In the genomic region with DNA sequence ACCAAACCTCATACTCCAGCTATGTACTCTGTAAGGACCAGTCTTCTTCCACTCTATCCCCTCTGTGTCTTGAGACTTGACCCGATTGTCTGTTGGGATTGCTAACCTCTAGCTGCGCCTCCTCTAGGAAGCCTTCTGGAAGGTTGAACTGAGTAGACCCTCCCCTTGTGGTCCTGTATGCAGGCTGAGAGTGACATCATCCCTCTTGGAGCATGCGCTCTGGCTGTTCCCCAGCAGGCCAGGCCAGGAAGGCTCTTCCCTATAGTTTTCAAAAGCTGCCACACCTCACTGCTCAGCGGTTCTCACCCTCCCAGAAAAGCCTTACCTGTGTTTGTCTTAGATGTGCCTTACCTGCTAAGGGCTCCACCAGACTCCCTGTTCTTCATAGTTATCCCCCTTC, we compare ENCODE assay signal across 31 mouse cellular contexts. TPM values are rescaled to one million over a fixed set of nuclear protein-coding genes. Genes with fewer than 3 reads are reported as not detected.
"Had no signal": no experiment of that assay in that cellular context is flagged by ENCODE, and none has a peak within 500 bp of the region (broad histone marks: within the 10 kb centered on the region; RNA-seq: fewer than 3 reads in every experiment).

No protein-coding gene starts in this region.

- H3K4me1 ChIP-seq: heart, embryonic 12.5 days; kidney, embryonic 15.5 days; liver, embryonic 12.5 days had no signal

- H3K27me3 ChIP-seq: heart, embryonic 12.5 days; hindbrain, embryonic 12.5 days; kidney, embryonic 15.5 days; limb, embryonic 13.5 days; limb, embryonic 15.5 days; liver, embryonic 12.5 days had no signal

- H3K27ac ChIP-seq: gastrocnemius, adult 2 months; heart, embryonic 10.5 days; hindbrain, embryonic 10.5 days; hindbrain, embryonic 12.5 days; hindbrain, embryonic 14.5 days; hindbrain, postnatal 0 days; kidney, embryonic 15.5 days; kidney, postnatal 0 days; limb, embryonic 13.5 days; limb, embryonic 15.5 days; liver, embryonic 12.5 days; liver, embryonic 14.5 days had no signal

- H3K9me3 ChIP-seq: heart, embryonic 10.5 days; heart, embryonic 12.5 days; hindbrain, embryonic 10.5 days; hindbrain, embryonic 12.5 days; kidney, embryonic 15.5 days; limb, embryonic 13.5 days; limb, embryonic 15.5 days; liver, embryonic 12.5 days had no signal

- DNase-seq: gastrocnemius, adult 2 months; gastrocnemius, postnatal 10 days; gastrocnemius, postnatal 25 days; heart, adult 18-20 months; heart, postnatal 10 days; heart, postnatal 4 days; kidney, adult 11 months; kidney, adult 2 months; kidney, adult 9 months; kidney, postnatal 14 days; kidney, postnatal 36 days; layer of hippocampus, adult 9-11 months; layer of hippocampus, postnatal 36 days; left cerebral cortex, postnatal 4 days had no signal

- ATAC-seq: hindbrain, postnatal 0 days; intestine, embryonic 16.5 days; liver, embryonic 12.5 days had no signal

- H3K4me3 ChIP-seq: gastrocnemius, adult 2 months; heart, embryonic 10.5 days; heart, embryonic 12.5 days; hindbrain, embryonic 10.5 days; hindbrain, embryonic 12.5 days; kidney, embryonic 15.5 days; limb, embryonic 13.5 days; limb, embryonic 15.5 days; liver, embryonic 12.5 days had no signal

- H3K36me3 ChIP-seq: heart, embryonic 10.5 days; heart, embryonic 12.5 days; hindbrain, embryonic 10.5 days; hindbrain, embryonic 12.5 days; kidney, embryonic 15.5 days; limb, embryonic 13.5 days; limb, embryonic 15.5 days; liver, embryonic 12.5 days had no signal

- H3K9ac ChIP-seq: heart, embryonic 12.5 days; hindbrain, embryonic 12.5 days; hindbrain, embryonic 14.5 days; kidney, embryonic 15.5 days; limb, embryonic 13.5 days; limb, embryonic 15.5 days; liver, embryonic 12.5 days; liver, embryonic 14.5 days had no signal

- H3K4me2 ChIP-seq: heart, embryonic 12.5 days; hindbrain, embryonic 12.5 days; hindbrain, embryonic 14.5 days; kidney, embryonic 15.5 days; limb, embryonic 13.5 days; limb, embryonic 15.5 days; liver, embryonic 12.5 days had no signal

RNA-seq across cellular contexts. Expression of gene Matn1, which starts 42.9 kb away (rescaled TPM):
- polyA plus RNA-seq: heart, embryonic 10.5 days; heart, embryonic 14.5 days; hindbrain, embryonic 10.5 days; hindbrain, embryonic 14.5 days; intestine, embryonic 14.5 days; intestine, embryonic 16.5 days; large intestine, adult 2 months; liver, adult 2 months had no signal
